Mouse (Mus musculus) MEL (cell line): Measurements from ENCODE around the gene Ngb. TPM values are rescaled to one million over a fixed set of nuclear protein-coding genes. Genes with fewer than 3 reads are reported as not detected.

Experiments used
- DNase-seq: peaks from one replicate; pipeline ENCODE4 v3.0.0; 2011; ENCODE audit warnings: low read depth, low spot score
- H3K27ac ChIP-seq: 2 replicates; pipeline ENCODE4 v1.5.1; 2012; ENCODE audit warnings: low read depth, mild to moderate bottlenecking, control low read depth, low read length, moderate library complexity; ENCODE audit not compliant: control insufficient read depth
- H3K27me3 ChIP-seq, 2 experiments: fragments of 150-350 bp in 1 of 2; sonication (generic) in 1 of 2; 2 replicates each; pipeline ENCODE4 v1.6.1; 2012; ENCODE audit warnings: low read length in 2 of 2, mild to moderate bottlenecking in 2 of 2, improper control_type of control experiment in 1 of 2, moderate library complexity in 1 of 2; ENCODE audit not compliant: insufficient read depth in 2 of 2, control insufficient read depth in 1 of 2
- H3K36me3 ChIP-seq, 2 experiments: 2 replicates each; pipeline ENCODE4 v1.6.1; 2012 to 2014; ENCODE audit warnings: low read length in 2 of 2, improper control_type of control experiment in 1 of 2, inconsistent platforms in 1 of 2, mild to moderate bottlenecking in 1 of 2; ENCODE audit not compliant: insufficient read depth in 2 of 2, control insufficient read depth in 1 of 2
- H3K4me1 ChIP-seq, 2 experiments: fragments of 150-350 bp in 1 of 2; sonication (generic) in 1 of 2; 2 replicates each; pipeline ENCODE4 v1.6.1; 2012; ENCODE audit warnings: low read length in 2 of 2, improper control_type of control experiment in 1 of 2, mild to moderate bottlenecking in 1 of 2; ENCODE audit not compliant: insufficient read depth in 2 of 2, control insufficient read depth in 1 of 2
- H3K4me3 ChIP-seq, 2 experiments: fragments of 150-350 bp in 1 of 2; sonication (generic) in 1 of 2; 2 replicates each; pipeline ENCODE4 v1.5.1; 2012; ENCODE audit warnings: low read depth in 2 of 2, low read length in 2 of 2, mild to moderate bottlenecking in 2 of 2, moderate library complexity in 2 of 2, control low read depth in 1 of 2, improper control_type of control experiment in 1 of 2; ENCODE audit not compliant: control insufficient read depth in 1 of 2, insufficient read depth in 1 of 2
- H3K79me2 ChIP-seq: 2 replicates; pipeline ENCODE4 v1.6.1; 2012; ENCODE audit warnings: mild to moderate bottlenecking, low read length, moderate library complexity; ENCODE audit not compliant: control insufficient read depth, poor library complexity, insufficient read depth
- H3K9ac ChIP-seq: 2 replicates; pipeline ENCODE4 v1.6.1; 2012; ENCODE audit warnings: low read depth, mild to moderate bottlenecking, control low read depth, low read length, moderate library complexity; ENCODE audit not compliant: control insufficient read depth, poor library complexity, severe bottlenecking
- H3K9me3 ChIP-seq: fragments of 150-350 bp; sonication (generic); replicated peaks from 2 replicates; pipeline ENCODE4 v1.6.1; 2012; ENCODE audit warnings: mild to moderate bottlenecking, low read length, improper control_type of control experiment, moderate library complexity; ENCODE audit not compliant: insufficient read depth
- BHLHE40 ChIP-seq: IDR thresholded peaks from 2 replicates; pipeline ENCODE4 v1.6.1; 2012; ENCODE audit warnings: low read depth, mild to moderate bottlenecking, inconsistent platforms, low read length, improper control_type of control experiment, borderline replicate concordance
- CHD2 ChIP-seq: IDR thresholded peaks from 2 replicates; pipeline ENCODE4 v1.6.1; 2011; ENCODE audit warnings: low read length, improper control_type of control experiment
- CTCF ChIP-seq, 3 experiments: IDR thresholded peaks in 2 of 3; conservative IDR thresholded peaks in 1 of 3; 2 replicates each; pipeline ENCODE4 v1.5.1; 2011 to 2012; ENCODE audit warnings: low read length in 3 of 3, low read depth in 2 of 3, mild to moderate bottlenecking in 2 of 3, improper control_type of control experiment in 1 of 3, inconsistent platforms in 1 of 3, mixed read lengths in 1 of 3, moderate library complexity in 1 of 3; ENCODE audit not compliant: control insufficient read depth in 1 of 3, insufficient read depth in 1 of 3, poor library complexity in 1 of 3, severe bottlenecking in 1 of 3
- E2F4 ChIP-seq: IDR thresholded peaks from 2 replicates; pipeline ENCODE4 v1.6.1; 2011; ENCODE audit warnings: low read depth, low read length, improper control_type of control experiment, borderline replicate concordance
- ELF1 ChIP-seq: IDR thresholded peaks from 2 replicates; pipeline ENCODE4 v1.6.1; 2014; ENCODE audit warnings: low read depth, mild to moderate bottlenecking, inconsistent platforms, low read length, improper control_type of control experiment, moderate library complexity
- ETS1 ChIP-seq: IDR thresholded peaks from 2 replicates; pipeline ENCODE4 v1.6.1; 2012; ENCODE audit warnings: low read depth, mild to moderate bottlenecking, inconsistent platforms, low read length, improper control_type of control experiment, moderate library complexity
- GABPA ChIP-seq: IDR thresholded peaks from 2 replicates; pipeline ENCODE4 v1.6.1; 2012; ENCODE audit warnings: low read depth, mild to moderate bottlenecking, inconsistent platforms, low read length, improper control_type of control experiment, moderate library complexity
- HCFC1 ChIP-seq: IDR thresholded peaks from 2 replicates; pipeline ENCODE4 v1.6.1; 2012; ENCODE audit warnings: low read depth, mild to moderate bottlenecking, inconsistent platforms, low read length, improper control_type of control experiment, moderate library complexity
- JUND ChIP-seq: IDR thresholded peaks from 2 replicates; pipeline ENCODE4 v1.6.1; 2011; ENCODE audit warnings: low read depth, mild to moderate bottlenecking, improper control_type of control experiment, low read length
- KAT2A ChIP-seq: conservative IDR thresholded peaks from 2 replicates; pipeline ENCODE4 v1.6.1; 2012; ENCODE audit warnings: low read depth, low read length, improper control_type of control experiment, inconsistent platforms
- MAFK ChIP-seq: IDR thresholded peaks from 2 replicates; pipeline ENCODE4 v1.6.1; 2011; ENCODE audit warnings: low read depth, mild to moderate bottlenecking, low read length, improper control_type of control experiment, borderline replicate concordance
- MXI1 ChIP-seq: IDR thresholded peaks from 2 replicates; pipeline ENCODE4 v1.6.1; 2011; ENCODE audit warnings: mild to moderate bottlenecking, low read depth, low read length, improper control_type of control experiment
- MYB ChIP-seq: IDR thresholded peaks from 2 replicates; pipeline ENCODE4 v1.6.1; 2011; ENCODE audit warnings: mild to moderate bottlenecking, low read depth, low read length, improper control_type of control experiment
- MYC ChIP-seq: IDR thresholded peaks from 2 replicates; pipeline ENCODE4 v1.6.1; 2011; ENCODE audit warnings: low read depth, mild to moderate bottlenecking, low read length, improper control_type of control experiment, moderate library complexity
- NRF1 ChIP-seq: IDR thresholded peaks from 2 replicates; pipeline ENCODE4 v1.6.1; 2014; ENCODE audit warnings: low read depth, mild to moderate bottlenecking, inconsistent platforms, low read length, improper control_type of control experiment, moderate library complexity; ENCODE audit not compliant: poor library complexity, insufficient read depth, severe bottlenecking
- POLR2A ChIP-seq, 2 experiments: IDR thresholded peaks; 2 replicates each; pipeline ENCODE4 v1.6.1; 2011 to 2012; ENCODE audit warnings: low read length in 2 of 2, mild to moderate bottlenecking in 2 of 2, control low read depth in 1 of 2, improper control_type of control experiment in 1 of 2, low read depth in 1 of 2, moderate library complexity in 1 of 2; ENCODE audit not compliant: control insufficient read depth in 1 of 2, insufficient read depth in 1 of 2, poor library complexity in 1 of 2
- RCOR1 ChIP-seq: IDR thresholded peaks from 2 replicates; pipeline ENCODE4 v1.6.1; 2012; ENCODE audit warnings: low read depth, mild to moderate bottlenecking, inconsistent platforms, low read length, improper control_type of control experiment
- SMC3 ChIP-seq: IDR thresholded peaks from 2 replicates; pipeline ENCODE4 v1.6.1; 2011; ENCODE audit warnings: low read depth, low read length, improper control_type of control experiment
- TBP ChIP-seq: IDR thresholded peaks from 2 replicates; pipeline ENCODE4 v1.8.0; 2011; ENCODE audit warnings: low read depth, low read length, improper control_type of control experiment
- UBTF ChIP-seq: IDR thresholded peaks from 2 replicates; pipeline ENCODE4 v1.6.1; 2012; ENCODE audit warnings: low read depth, mild to moderate bottlenecking, inconsistent platforms, low read length, improper control_type of control experiment, moderate library complexity, borderline replicate concordance; ENCODE audit not compliant: insufficient read depth
- USF1 ChIP-seq: IDR thresholded peaks from 2 replicates; pipeline ENCODE4 v1.6.1; 2014; ENCODE audit warnings: low read depth, mild to moderate bottlenecking, inconsistent platforms, low read length, improper control_type of control experiment, moderate library complexity
- USF2 ChIP-seq, 2 experiments: IDR thresholded peaks; 2 replicates each; pipeline ENCODE4 v1.6.1; 2011 to 2012; ENCODE audit warnings: improper control_type of control experiment in 2 of 2, low read length in 2 of 2, borderline replicate concordance in 1 of 2, inconsistent platforms in 1 of 2, low read depth in 1 of 2, mild to moderate bottlenecking in 1 of 2; ENCODE audit not compliant: insufficient read depth in 1 of 2
- ZKSCAN1 ChIP-seq: IDR thresholded peaks from 2 replicates; pipeline ENCODE4 v1.6.1; 2012; ENCODE audit warnings: low read depth, mild to moderate bottlenecking, inconsistent platforms, low read length, improper control_type of control experiment, moderate library complexity
- ZMIZ1 ChIP-seq: IDR thresholded peaks from 2 replicates; pipeline ENCODE4 v1.6.1; 2012; ENCODE audit warnings: low read depth, mild to moderate bottlenecking, inconsistent platforms, low read length, improper control_type of control experiment, moderate library complexity
- polyA plus RNA-seq, 2 experiments: library from polyadenylated mRNA; stranded (reverse) in 1 of 2; unstranded in 1 of 2; fragments of >175 nt in 1 of 2; fragments of >200 nt in 1 of 2; gene quantifications; 2 replicates each; pipeline versions ENCODE4 v1.2.1 to v1.2.4; 2012; ENCODE audit warnings: low replicate concordance in 2 of 2, low read depth in 1 of 2; ENCODE audit not compliant: insufficient read length in 2 of 2, insufficient read depth in 1 of 2, missing spikeins in 1 of 2
- total RNA-seq: library from RNA; depleted of rRNA; stranded (reverse); fragments of 300-350 nt; gene quantifications from 2 replicates; pipeline ENCODE4 v1.2.3, GENCODE M21; 2012

Ngb gene
- total and polyA plus RNA-seq, 3 experiments, result not detected

DNA sequence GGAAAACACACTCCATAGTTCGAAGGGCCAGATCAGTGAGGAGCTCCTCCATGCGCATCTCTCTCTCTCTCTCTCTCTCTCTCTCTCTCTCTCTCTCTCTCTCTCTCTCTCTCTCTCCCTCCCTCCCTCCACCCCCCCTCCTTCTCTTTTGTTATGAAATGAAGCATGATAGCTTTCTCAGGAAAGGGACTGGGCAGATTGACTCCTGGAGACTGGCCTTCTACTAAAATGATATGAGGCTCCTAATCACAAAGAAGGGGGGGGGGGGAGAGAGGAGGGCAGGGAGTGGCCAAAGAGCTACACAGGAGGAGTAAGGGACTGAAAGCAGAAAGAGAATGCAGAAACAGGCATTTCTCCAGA, 36.0 kb upstream of the Ngb start:
- no peaks in the 10 kb centered on the region for H3K9me3 ChIP-seq
- H3K4me1 ChIP-seq, result peaks cover 7 to 9% of the 10 kb centered on the region in 2 experiments
- no peak overlapping the region for H3K27ac ChIP-seq
- no peaks in the 10 kb centered on the region for H3K27me3 ChIP-seq
- TF ChIP-seq SMC3 (no peak), CHD2 (no peak), JUND (no peak), ZKSCAN1 (no peak), ZMIZ1 (no peak), MYB (no peak), ELF1 (no peak), MAFK (no peak), MXI1 (no peak), NRF1 (no peak), TBP (no peak), GABPA (no peak), KAT2A (no peak), USF1 (no peak), CTCF (IDR thresholded peaks at IDR 0.05 in 2 of 3, conservative IDR thresholded peaks at IDR 0.05 in 1 of 3; ENCODE audit: control insufficient read depth in 1 of 3, insufficient read depth in 1 of 3, low read depth in 2 of 3, low read length in 3 of 3, poor library complexity in 1 of 3, severe bottlenecking in 1 of 3) (no peak), UBTF (no peak)
- H3K79me2 ChIP-seq, result peaks cover 2% of the 10 kb centered on the region; the same call in 1 of the 2 replicates
- peaks cover 0 to 12% of the 10 kb centered on the region in 2 experiments; a peak in 2 of 4 replicates for H3K36me3 ChIP-seq
- H3K9ac ChIP-seq, result no peak overlapping the region
- no peak for DNase-seq
- H3K4me3 ChIP-seq, result no peak overlapping the region

DNA sequence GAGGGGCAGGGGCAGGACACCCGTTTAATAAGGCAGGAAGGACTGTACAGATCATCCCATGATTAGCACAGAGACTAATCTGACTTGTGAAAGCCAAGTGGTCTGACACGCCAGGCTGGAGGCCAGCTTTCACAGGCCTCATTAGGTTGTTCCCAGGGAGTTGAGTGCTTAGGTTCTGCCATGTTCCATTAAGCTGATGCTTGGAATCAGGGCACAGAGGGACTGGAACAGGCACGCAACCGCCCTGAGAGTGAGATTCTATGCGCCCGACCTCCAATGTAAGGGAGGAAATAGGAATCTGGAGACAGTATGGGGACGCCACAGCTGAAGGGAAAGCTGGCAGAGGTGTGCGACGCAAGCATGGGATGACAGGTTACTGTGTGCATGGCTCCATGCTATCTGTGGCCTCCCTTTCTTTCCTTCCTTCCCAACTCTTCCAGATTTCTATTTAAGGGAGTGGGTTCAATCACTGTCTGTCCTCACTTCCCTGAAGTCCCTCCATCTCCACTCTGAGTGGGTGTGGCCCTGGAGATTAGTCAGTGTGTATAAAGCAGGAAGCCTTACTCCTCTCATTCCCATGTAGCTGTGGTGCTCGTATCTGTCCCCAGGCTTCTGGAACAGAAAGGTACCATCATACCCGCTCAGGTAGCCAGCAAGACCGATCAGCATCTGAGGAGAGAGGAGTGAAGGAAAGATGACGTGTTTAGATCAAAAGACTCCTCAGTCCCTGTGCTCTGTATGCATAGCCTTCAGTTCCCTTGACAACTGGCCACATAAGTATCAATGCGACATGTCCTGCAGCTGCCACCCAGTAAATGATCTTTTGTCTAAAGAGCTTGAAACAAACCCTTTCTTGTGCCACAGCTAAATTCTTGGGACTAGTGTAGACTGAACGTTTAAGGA, 35.4 kb upstream of the Ngb start:
- no peak overlapping the region for H3K27ac ChIP-seq
- no peaks in the 10 kb centered on the region for H3K9me3 ChIP-seq
- no peak overlapping the region for H3K4me3 ChIP-seq
- peaks cover 0 to 12% of the 10 kb centered on the region in 2 experiments; a peak in 2 of 4 replicates for H3K36me3 ChIP-seq
- no peaks in the 10 kb centered on the region for H3K27me3 ChIP-seq
- H3K4me1 ChIP-seq, result peaks cover 9% of the 10 kb centered on the region in 2 experiments
- no peak for TF ChIP-seq CTCF (IDR thresholded peaks at IDR 0.05 in 2 of 3, conservative IDR thresholded peaks at IDR 0.05 in 1 of 3; ENCODE audit: control insufficient read depth in 1 of 3, insufficient read depth in 1 of 3, low read depth in 2 of 3, low read length in 3 of 3, poor library complexity in 1 of 3, severe bottlenecking in 1 of 3)
- TF ChIP-seq MAFK, result no peak
- no peak for TF ChIP-seq POLR2A (IDR thresholded peaks at IDR 0.05; ENCODE audit: control insufficient read depth in 1 of 2, insufficient read depth in 1 of 2, low read depth in 1 of 2, low read length in 2 of 2, poor library complexity in 1 of 2)
- no peak for TF ChIP-seq USF2 (IDR thresholded peaks at IDR 0.05; ENCODE audit: borderline replicate concordance in 1 of 2, insufficient read depth in 1 of 2, low read depth in 1 of 2, low read length in 2 of 2)
- TF ChIP-seq MYC, result no peak
- TF ChIP-seq UBTF, result no peak
- TF ChIP-seq ETS1, result no peak
- TF ChIP-seq ZMIZ1, result no peak
- no peak for TF ChIP-seq BHLHE40
- TF ChIP-seq HCFC1, result no peak
- TF ChIP-seq MYB, result no peak
- TF ChIP-seq MXI1, result no peak
- TF ChIP-seq RCOR1, result no peak
- no peak for TF ChIP-seq E2F4
- TF ChIP-seq, all 39 proteins: peak for 0
- H3K79me2 ChIP-seq, result peaks cover 2% of the 10 kb centered on the region; the same call in 1 of the 2 replicates
- no peak for DNase-seq
- H3K9ac ChIP-seq, result no peak overlapping the region
